Comparison of ENCODE assay signal across 20 mouse cellular contexts in genomic region chr6:127326333-127326729, GRCm38 (mm10).
DNase-seq lines count a peak whose midpoint lies in the region; ATAC-seq and TF ChIP-seq lines count a peak whose summit lies in the region.
"Had no signal": no experiment of that assay in that cellular context is flagged by ENCODE, and none has a peak within 500 bp of the region (broad histone marks: within the 10 kb centered on the region; RNA-seq: fewer than 3 reads in every experiment).

No protein-coding gene starts in this region.

- peak overlapping the region; percentile 83 for H3K27ac ChIP-seq in lung, embryonic 16.5 days (ENCODE audit: low read length)
- H3K27ac ChIP-seq in intestine, postnatal 0 days (ENCODE audit: low read depth, low read length): 0 out of 2 replicates have a peak overlapping the region, but pooled peaks have one; percentile 15
- H3K27ac ChIP-seq in liver, embryonic 12.5 days: peak overlapping the region; percentile 70
- H3K27ac ChIP-seq in small intestine, adult 2 months (ENCODE audit: insufficient read depth, low read depth, low read length): peak overlapping the region; percentile 82
- no peak overlapping the region for H3K27ac ChIP-seq in midbrain, embryonic 13.5 days
- H3K27ac ChIP-seq: embryonic facial prominence, embryonic 15.5 days; limb, embryonic 15.5 days had no signal

- no peak for TF ChIP-seq CTCF in lung, adult 2 months (IDR thresholded peaks at IDR 0.05; ENCODE audit: insufficient read depth, low read length)
- no peak for TF ChIP-seq CTCF in intestine, postnatal 0 days (IDR thresholded peaks at IDR 0.05; ENCODE audit: low read depth)
- TF ChIP-seq CTCF in small intestine, adult 2 months (IDR thresholded peaks at IDR 0.05; ENCODE audit: extremely low read depth, insufficient read length, insufficient replicate concordance, low read depth, low read length): no peak

- no peak for ATAC-seq in lung, embryonic 16.5 days (ENCODE audit: low read depth)
- peak; percentile 85 for ATAC-seq in intestine, postnatal 0 days
- peak; percentile 66 for ATAC-seq in liver, embryonic 12.5 days
- ATAC-seq in cerebellum, adult (ENCODE audit: insufficient number of reproducible peaks, low FRiP score, low TSS enrichment): no peak
- ATAC-seq in midbrain, embryonic 13.5 days: no peak
- ATAC-seq: hindbrain, embryonic 16.5 days had no signal

- no peaks in the 10 kb centered on the region for H3K9me3 ChIP-seq in lung, embryonic 16.5 days (ENCODE audit: control insufficient read depth, low read length)
- no peaks in the 10 kb centered on the region for H3K9me3 ChIP-seq in intestine, postnatal 0 days (ENCODE audit: control insufficient read depth)
- no peaks in the 10 kb centered on the region for H3K9me3 ChIP-seq in liver, embryonic 12.5 days (replicated peaks)
- H3K9me3 ChIP-seq in midbrain, embryonic 13.5 days: no peaks in the 10 kb centered on the region
- H3K9me3 ChIP-seq: embryonic facial prominence, embryonic 15.5 days; heart, embryonic 12.5 days; limb, embryonic 15.5 days; megakaryocyte, embryonic 14.5 days had no signal

- no peak overlapping the region for H3K4me3 ChIP-seq in lung, embryonic 16.5 days (ENCODE audit: low read length)
- no peak overlapping the region for H3K4me3 ChIP-seq in lung, adult 2 months (replicated peaks; ENCODE audit: extremely low read depth, low read depth, low read length)
- H3K4me3 ChIP-seq in intestine, postnatal 0 days (ENCODE audit: low read depth, low read length): no peak overlapping the region
- H3K4me3 ChIP-seq in liver, embryonic 12.5 days: no peak overlapping the region
- H3K4me3 ChIP-seq in small intestine, adult 2 months (ENCODE audit: low read depth, low read length): no peak overlapping the region
- H3K4me3 ChIP-seq in midbrain, embryonic 13.5 days (replicated peaks): no peak overlapping the region
- H3K4me3 ChIP-seq: embryonic facial prominence, embryonic 15.5 days; heart, embryonic 12.5 days; limb, embryonic 15.5 days; megakaryocyte, embryonic 14.5 days; myocyte had no signal

- DNase-seq in lung, adult 2 months: no peak
- DNase-seq in frontal cortex, adult 2 months (ENCODE audit: extremely low spot score in 1 of 2, low spot score in 1 of 2): no peak
- DNase-seq: adrenal gland, postnatal 36 days; cerebellum, adult 8-10 months; gastrocnemius, postnatal 36 days; kidney, adult 8-10 months; kidney, postnatal 36 days; thymus, postnatal 36 days had no signal

- WGBS in lung, embryonic 16.5 days: 36% methylated on average over 6 of the region's 6 CpGs
- 55% methylated on average over 6 of the region's 6 CpGs for WGBS in lung, adult 2 months
- 32% methylated on average over 6 of the region's 6 CpGs for WGBS in intestine, postnatal 0 days
- WGBS in liver, embryonic 12.5 days (ENCODE audit: insufficient replicate concordance): 25% methylated on average over 6 of the region's 6 CpGs
- 25% methylated on average over 6 of the region's 6 CpGs for WGBS in small intestine, adult 2 months
- WGBS in midbrain, embryonic 13.5 days: 89% methylated on average over 6 of the region's 6 CpGs

- H3K9ac ChIP-seq in lung, embryonic 16.5 days (ENCODE audit: low read length): no peak overlapping the region
- H3K9ac ChIP-seq in intestine, postnatal 0 days (ENCODE audit: low read depth, low read length): no peak overlapping the region
- peak overlapping the region; percentile 14 for H3K9ac ChIP-seq in liver, embryonic 12.5 days
- H3K9ac ChIP-seq in midbrain, embryonic 13.5 days (replicated peaks): no peak overlapping the region
- H3K9ac ChIP-seq: embryonic facial prominence, embryonic 15.5 days; heart, embryonic 12.5 days; limb, embryonic 15.5 days had no signal

- H3K36me3 ChIP-seq in lung, embryonic 16.5 days (ENCODE audit: control insufficient read depth, insufficient read depth, low read length): no peaks in the 10 kb centered on the region
- H3K36me3 ChIP-seq in intestine, postnatal 0 days (ENCODE audit: control insufficient read depth, insufficient read depth): no peaks in the 10 kb centered on the region
- no peaks in the 10 kb centered on the region for H3K36me3 ChIP-seq in liver, embryonic 12.5 days
- no peaks in the 10 kb centered on the region for H3K36me3 ChIP-seq in small intestine, adult 2 months (ENCODE audit: control insufficient read depth, insufficient read depth, low read length)
- H3K36me3 ChIP-seq in midbrain, embryonic 13.5 days: no peaks in the 10 kb centered on the region
- H3K36me3 ChIP-seq: embryonic facial prominence, embryonic 15.5 days; heart, embryonic 12.5 days; limb, embryonic 15.5 days had no signal

- no peaks in the 10 kb centered on the region for H3K27me3 ChIP-seq in lung, embryonic 16.5 days (ENCODE audit: control insufficient read depth, insufficient read depth, low read depth, low read length)
- peaks cover 7% of the 10 kb centered on the region for H3K27me3 ChIP-seq in intestine, postnatal 0 days (replicated peaks; ENCODE audit: control insufficient read depth, insufficient read depth, low read length)
- no peaks in the 10 kb centered on the region for H3K27me3 ChIP-seq in liver, embryonic 12.5 days (replicated peaks)
- H3K27me3 ChIP-seq in small intestine, adult 2 months (ENCODE audit: control insufficient read depth, insufficient read depth, low read length): no peaks in the 10 kb centered on the region
- peaks cover 9% of the 10 kb centered on the region; the same call in 1 of the 2 replicates for H3K27me3 ChIP-seq in midbrain, embryonic 13.5 days
- H3K27me3 ChIP-seq: embryonic facial prominence, embryonic 15.5 days; heart, embryonic 12.5 days; limb, embryonic 15.5 days had no signal

- H3K4me1 ChIP-seq in lung, embryonic 16.5 days (replicated peaks; ENCODE audit: control insufficient read depth, insufficient read depth, low read length): peaks cover 39% of the 10 kb centered on the region
- peaks cover 3% of the 10 kb centered on the region; the same call in 1 of the 2 replicates for H3K4me1 ChIP-seq in lung, adult 2 months (ENCODE audit: control insufficient read depth, insufficient read depth, low read length)
- peaks cover 5% of the 10 kb centered on the region; the same call in 1 of the 2 replicates for H3K4me1 ChIP-seq in intestine, postnatal 0 days (replicated peaks; ENCODE audit: control insufficient read depth, insufficient read depth, low read length)
- peaks cover 93% of the 10 kb centered on the region for H3K4me1 ChIP-seq in liver, embryonic 12.5 days
- peaks cover 44% of the 10 kb centered on the region for H3K4me1 ChIP-seq in small intestine, adult 2 months (ENCODE audit: control insufficient read depth, insufficient read depth, insufficient read length, low read length)
- peaks cover 38% of the 10 kb centered on the region for H3K4me1 ChIP-seq in midbrain, embryonic 13.5 days (replicated peaks)

- TF ChIP-seq POLR2A in lung, adult 2 months (IDR thresholded peaks at IDR 0.05; ENCODE audit: borderline replicate concordance, extremely low read depth, low read depth, low read length): no peak
- TF ChIP-seq POLR2A in small intestine, adult 2 months (IDR thresholded peaks at IDR 0.05; ENCODE audit: low read depth, low read length): no peak

- no peak overlapping the region for H3K4me2 ChIP-seq in lung, embryonic 16.5 days (ENCODE audit: low read depth, low read length)
- H3K4me2 ChIP-seq in intestine, postnatal 0 days (replicated peaks; ENCODE audit: low read depth): no peak overlapping the region
- peak overlapping the region; percentile 49 for H3K4me2 ChIP-seq in liver, embryonic 12.5 days
- no peak overlapping the region for H3K4me2 ChIP-seq in midbrain, embryonic 13.5 days (replicated peaks)
- H3K4me2 ChIP-seq: embryonic facial prominence, embryonic 15.5 days; heart, embryonic 12.5 days; limb, embryonic 15.5 days had no signal

Comparison
In these comparisons a context has a peak if more than half of its experiments do, and no peak if none do; other contexts are left out.
1. ATAC-seq: peak in intestine, postnatal 0 days (single experiment) and liver, embryonic 12.5 days (single experiment); none in lung, embryonic 16.5 days (single experiment), cerebellum, adult (single experiment) and midbrain, embryonic 13.5 days (single experiment).